10 mouse cellular contexts compared by ENCODE assay signal in genomic region chr7:82260210-82260609, GRCm38 (mm10).
DNase-seq lines count a peak whose midpoint lies in the region; ATAC-seq and TF ChIP-seq lines count a peak whose summit lies in the region.
"Had no signal": no experiment of that assay in that cellular context is flagged by ENCODE, and none has a peak within 500 bp of the region (broad histone marks: within the 10 kb centered on the region; RNA-seq: fewer than 3 reads in every experiment).

No protein-coding gene starts in this region.

- no peaks in the 10 kb centered on the region for H3K4me1 ChIP-seq in forebrain, embryonic 14.5 days (ENCODE audit: control insufficient read depth, insufficient read depth, low read length)
- no peaks in the 10 kb centered on the region for H3K4me1 ChIP-seq in forebrain, embryonic 16.5 days (replicated peaks; ENCODE audit: control insufficient read depth, insufficient read depth, low read length)
- H3K4me1 ChIP-seq in liver, adult 2 months (ENCODE audit: control insufficient read depth, insufficient read depth, low read length): no peaks in the 10 kb centered on the region
- H3K4me1 ChIP-seq in embryonic facial prominence, embryonic 10.5 days: peaks cover 4% of the 10 kb centered on the region; the same call in 1 of the 2 replicates
- H3K4me1 ChIP-seq in lung, embryonic 14.5 days (ENCODE audit: insufficient read depth): no peaks in the 10 kb centered on the region
- H3K4me1 ChIP-seq: heart, embryonic 15.5 days had no signal

- WGBS in forebrain, embryonic 14.5 days: 60% methylated on average over 6 of the region's 6 CpGs
- 69% methylated on average over 6 of the region's 6 CpGs for WGBS in forebrain, embryonic 16.5 days
- WGBS in liver, adult 2 months: 79% methylated on average over 6 of the region's 6 CpGs
- 69% methylated on average over 6 of the region's 6 CpGs for WGBS in embryonic facial prominence, embryonic 10.5 days
- WGBS in lung, embryonic 14.5 days: 66% methylated on average over 6 of the region's 6 CpGs

- H3K4me2 ChIP-seq in forebrain, embryonic 14.5 days (ENCODE audit: low read length): no peak overlapping the region
- no peak overlapping the region for H3K4me2 ChIP-seq in forebrain, embryonic 16.5 days (ENCODE audit: low read length)
- no peak overlapping the region for H3K4me2 ChIP-seq in lung, embryonic 14.5 days
- H3K4me2 ChIP-seq: heart, embryonic 15.5 days had no signal

- H3K27ac ChIP-seq in forebrain, embryonic 14.5 days (ENCODE audit: low read depth, low read length): no peak overlapping the region
- no peak overlapping the region for H3K27ac ChIP-seq in forebrain, embryonic 16.5 days (ENCODE audit: low read length)
- no peak overlapping the region for H3K27ac ChIP-seq in liver, adult 2 months (replicated peaks; ENCODE audit: insufficient read depth, low read depth, low read length)
- no peak overlapping the region for H3K27ac ChIP-seq in embryonic facial prominence, embryonic 10.5 days (replicated peaks)
- no peak overlapping the region for H3K27ac ChIP-seq in lung, embryonic 14.5 days (ENCODE audit: low read depth)
- H3K27ac ChIP-seq: heart, embryonic 15.5 days had no signal

- TF ChIP-seq POLR2A in liver, adult 2 months (IDR thresholded peaks at IDR 0.05; ENCODE audit: extremely low read depth, insufficient read depth, low read length): no peak

- no peak for ATAC-seq in forebrain, embryonic 14.5 days
- ATAC-seq in forebrain, embryonic 16.5 days: no peak
- ATAC-seq in lung, embryonic 14.5 days (ENCODE audit: insufficient read depth): no peak

- TF ChIP-seq CTCF in liver, adult 2 months (IDR thresholded peaks at IDR 0.05; ENCODE audit: low read depth, low read length): peak; percentile 57
- peak; percentile 80 for TF ChIP-seq CTCF in lung, embryonic 14.5 days (IDR thresholded peaks at IDR 0.05; ENCODE audit: low read depth)

- H3K79me2 ChIP-seq in liver, adult 2 months (ENCODE audit: control insufficient read depth, insufficient read depth, low read length): no peaks in the 10 kb centered on the region

- DNase-seq in forebrain, embryonic 14.5 days (ENCODE audit: low spot score): peak; percentile 56
- DNase-seq in liver, adult 2 months (ENCODE audit: extremely low read depth, low read depth, low spot score): peak; percentile 11
- DNase-seq in liver (no peak), adipocyte (ENCODE audit: low spot score) (peak; percentile 51)
- peak; percentile 54 for DNase-seq in embryonic facial prominence, embryonic 10.5 days (ENCODE audit: low spot score)
- DNase-seq in lung, embryonic 14.5 days: peak; percentile 80
- peak; percentile 67 for DNase-seq in thymus, postnatal 25 days

- no peaks in the 10 kb centered on the region for H3K27me3 ChIP-seq in forebrain, embryonic 14.5 days (replicated peaks; ENCODE audit: control insufficient read depth, insufficient read depth, low read length)
- H3K27me3 ChIP-seq in forebrain, embryonic 16.5 days (replicated peaks; ENCODE audit: control insufficient read depth, insufficient read depth, low read length): no peaks in the 10 kb centered on the region
- H3K27me3 ChIP-seq in liver, adult 2 months (ENCODE audit: control insufficient read depth, insufficient read depth, low read length): no peaks in the 10 kb centered on the region
- no peaks in the 10 kb centered on the region for H3K27me3 ChIP-seq in embryonic facial prominence, embryonic 10.5 days (replicated peaks; ENCODE audit: low read depth, poor library complexity, severe bottlenecking)
- no peaks in the 10 kb centered on the region for H3K27me3 ChIP-seq in lung, embryonic 14.5 days (ENCODE audit: insufficient read depth, low read length)
- H3K27me3 ChIP-seq: heart, embryonic 15.5 days had no signal

- no peaks in the 10 kb centered on the region for H3K9me3 ChIP-seq in forebrain, embryonic 14.5 days (replicated peaks; ENCODE audit: control insufficient read depth, low read length)
- no peaks in the 10 kb centered on the region for H3K9me3 ChIP-seq in forebrain, embryonic 16.5 days (ENCODE audit: control insufficient read depth, low read length)
- no peaks in the 10 kb centered on the region for H3K9me3 ChIP-seq in embryonic facial prominence, embryonic 10.5 days
- H3K9me3 ChIP-seq in lung, embryonic 14.5 days (ENCODE audit: low read depth, low read length): no peaks in the 10 kb centered on the region
- H3K9me3 ChIP-seq: heart, embryonic 15.5 days had no signal

- H3K36me3 ChIP-seq in forebrain, embryonic 14.5 days (ENCODE audit: control insufficient read depth, insufficient read depth, low read length): no peaks in the 10 kb centered on the region
- H3K36me3 ChIP-seq in forebrain, embryonic 16.5 days (ENCODE audit: control insufficient read depth, insufficient read depth): no peaks in the 10 kb centered on the region
- no peaks in the 10 kb centered on the region for H3K36me3 ChIP-seq in liver, adult 2 months (ENCODE audit: control insufficient read depth, insufficient read depth, low read length)
- no peaks in the 10 kb centered on the region for H3K36me3 ChIP-seq in embryonic facial prominence, embryonic 10.5 days (replicated peaks)
- no peaks in the 10 kb centered on the region for H3K36me3 ChIP-seq in lung, embryonic 14.5 days (ENCODE audit: insufficient read depth)
- H3K36me3 ChIP-seq: heart, embryonic 15.5 days had no signal

- H3K9ac ChIP-seq in forebrain, embryonic 14.5 days (ENCODE audit: low read length): no peak overlapping the region
- H3K9ac ChIP-seq in forebrain, embryonic 16.5 days (replicated peaks; ENCODE audit: low read depth, low read length): no peak overlapping the region
- no peak overlapping the region for H3K9ac ChIP-seq in liver, adult 2 months (ENCODE audit: low read depth, low read length)
- no peak overlapping the region for H3K9ac ChIP-seq in lung, embryonic 14.5 days
- H3K9ac ChIP-seq: heart, embryonic 15.5 days had no signal

- no peak overlapping the region for H3K4me3 ChIP-seq in forebrain, embryonic 14.5 days (ENCODE audit: low read depth, low read length)
- H3K4me3 ChIP-seq in forebrain, embryonic 16.5 days (replicated peaks; ENCODE audit: low read length): no peak overlapping the region
- no peak overlapping the region for H3K4me3 ChIP-seq in liver, adult 2 months (ENCODE audit: insufficient read depth, low read depth, low read length)
- H3K4me3 ChIP-seq in embryonic facial prominence, embryonic 10.5 days: no peak overlapping the region
- H3K4me3 ChIP-seq in lung, embryonic 14.5 days (ENCODE audit: low read depth, low read length): no peak overlapping the region
- H3K4me3 ChIP-seq: heart, embryonic 15.5 days; myocyte had no signal
